Mouse (Mus musculus): ENCODE measurements around the gene Tjp2. TPM values are rescaled to one million over a fixed set of nuclear protein-coding genes. Genes with fewer than 3 reads are reported as not detected.

Tjp2 gene
- polyA plus RNA-seq, 2 experiments, result 12.1 to 14.9 TPM

GRCm38 (mm10) chr19:24075927-24076326 is 148.9 kb downstream of the Tjp2 start:
- WGBS, result 62% methylated on average over 8 of the region's 8 CpGs
- Histone ChIP-seq H3K27me3 (ENCODE audit: control insufficient read depth, insufficient read depth, low read length) (no peaks in the 10 kb centered on the region), H3K36me3 (ENCODE audit: control insufficient read depth, insufficient read depth, low read length) (no peaks in the 10 kb centered on the region)

DNA sequence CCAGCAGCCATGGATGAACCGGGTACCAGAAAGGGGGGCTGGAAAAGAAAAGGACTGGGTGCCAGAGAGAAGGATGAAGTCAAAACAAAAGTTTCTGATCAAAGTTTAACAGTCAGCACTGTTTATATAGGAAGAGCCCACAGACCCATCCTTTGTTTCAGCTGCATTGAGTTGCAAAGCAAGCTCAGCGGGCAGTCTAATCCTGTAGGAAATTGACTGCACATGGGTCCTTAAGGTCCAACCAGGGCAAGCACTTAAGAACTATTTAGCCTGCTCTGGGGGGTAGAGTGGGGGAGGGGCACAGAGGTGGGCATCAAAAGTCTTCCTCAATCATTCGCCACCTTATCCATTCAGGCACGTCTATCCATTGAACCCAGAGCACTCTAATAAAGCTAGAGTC is 151.7 kb downstream of the Tjp2 start:
- DNase-seq (ENCODE audit: low spot score) (no peak), ATAC-seq (ENCODE audit: low FRiP score, low read depth) (no peak)
- no peaks in the 10 kb centered on the region for H3K4me1 ChIP-seq (ENCODE audit: control insufficient read depth, insufficient read depth, low read length)
- WGBS, result 74% methylated on average over 4 of the region's 4 CpGs
- no peaks in the 10 kb centered on the region for H3K9me3 ChIP-seq (ENCODE audit: control insufficient read depth, low read length)
- H3K4me2 ChIP-seq (replicated peaks; ENCODE audit: low read depth, low read length, severe bottlenecking), result no peak overlapping the region
- H3K27me3 ChIP-seq (ENCODE audit: control insufficient read depth, insufficient read depth, low read length), result no peaks in the 10 kb centered on the region
- H3K9ac ChIP-seq (ENCODE audit: low read depth, low read length, severe bottlenecking), result no peak overlapping the region
- H3K36me3 ChIP-seq (ENCODE audit: control insufficient read depth, insufficient read depth, low read length), result no peaks in the 10 kb centered on the region
- H3K27ac ChIP-seq (replicated peaks; ENCODE audit: low read depth, low read length), result no peak overlapping the region
- no peak for TF ChIP-seq POLR2A (IDR thresholded peaks at IDR 0.05; ENCODE audit: borderline replicate concordance, extremely low read depth, insufficient read depth, insufficient read length)
- H3K4me3 ChIP-seq (replicated peaks; ENCODE audit: low read length), result no peak overlapping the region

More at GRCm38 (mm10) chr19:24075927-24076326, 148.9 kb downstream of the Tjp2 start:
- no peak for TF ChIP-seq POLR2A (IDR thresholded peaks at IDR 0.05; ENCODE audit: borderline replicate concordance, extremely low read depth, insufficient read depth, insufficient read length)
- no peak overlapping the region for H3K4me2 ChIP-seq (replicated peaks; ENCODE audit: low read depth, low read length, severe bottlenecking)
- peak; percentile 72 for DNase-seq (ENCODE audit: low spot score)
- H3K27ac ChIP-seq (replicated peaks; ENCODE audit: low read depth, low read length), result no peak overlapping the region
- no peaks in the 10 kb centered on the region for H3K9me3 ChIP-seq (ENCODE audit: control insufficient read depth, low read length)
- H3K4me1 ChIP-seq (ENCODE audit: control insufficient read depth, insufficient read depth, low read length), result no peaks in the 10 kb centered on the region
- no peak overlapping the region for H3K4me3 ChIP-seq (replicated peaks; ENCODE audit: low read length)
- ATAC-seq (ENCODE audit: low FRiP score, low read depth), result peak; percentile 47; the same call in 1 of the 2 replicates
- H3K9ac ChIP-seq (ENCODE audit: low read depth, low read length, severe bottlenecking), result no peak overlapping the region

DNA sequence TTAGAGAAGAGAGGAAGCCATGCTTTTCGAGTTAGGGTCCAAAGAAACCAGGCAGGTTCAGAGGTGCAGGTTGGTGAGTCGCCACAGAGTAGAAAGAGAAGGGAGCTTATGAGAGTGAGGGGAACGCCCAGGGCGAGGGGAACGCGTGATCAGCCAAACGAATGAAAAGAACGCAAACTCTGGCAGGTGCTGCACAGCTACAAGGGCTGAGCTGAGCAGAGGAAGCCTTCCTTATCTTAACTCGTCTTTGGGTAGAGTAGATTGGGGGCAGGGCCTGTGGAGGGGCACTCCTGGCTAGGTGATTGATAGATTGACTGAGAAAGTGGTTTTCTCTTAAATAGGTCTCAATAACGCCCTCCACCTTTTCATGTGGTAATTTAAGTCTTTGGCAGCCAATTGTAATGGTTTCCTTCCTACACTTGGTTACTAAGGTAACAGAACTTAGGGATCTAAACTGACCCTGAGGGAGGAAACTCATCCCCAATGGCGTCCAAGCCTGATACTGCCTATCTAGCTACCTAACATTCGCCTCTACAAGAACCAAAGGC is 160.4 kb downstream of the Tjp2 start:
- no peak overlapping the region for H3K4me3 ChIP-seq (replicated peaks; ENCODE audit: low read length)
- DNase-seq (ENCODE audit: low spot score) (no peak), ATAC-seq (ENCODE audit: low FRiP score, low read depth) (no peak)
- TF ChIP-seq POLR2A (IDR thresholded peaks at IDR 0.05; ENCODE audit: borderline replicate concordance, extremely low read depth, insufficient read depth, insufficient read length), result no peak
- H3K9ac ChIP-seq (ENCODE audit: low read depth, low read length, severe bottlenecking), result no peak overlapping the region
- WGBS, result 43% methylated on average over 12 of the region's 12 CpGs
- no peaks in the 10 kb centered on the region for H3K4me1 ChIP-seq (ENCODE audit: control insufficient read depth, insufficient read depth, low read length)
- no peak overlapping the region for H3K4me2 ChIP-seq (replicated peaks; ENCODE audit: low read depth, low read length, severe bottlenecking)
- no peaks in the 10 kb centered on the region for H3K9me3 ChIP-seq (ENCODE audit: control insufficient read depth, low read length)
- no peaks in the 10 kb centered on the region for H3K36me3 ChIP-seq (ENCODE audit: control insufficient read depth, insufficient read depth, low read length)
- no peak overlapping the region for H3K27ac ChIP-seq (replicated peaks; ENCODE audit: low read depth, low read length)
- H3K27me3 ChIP-seq (ENCODE audit: control insufficient read depth, insufficient read depth, low read length), result no peaks in the 10 kb centered on the region

DNA sequence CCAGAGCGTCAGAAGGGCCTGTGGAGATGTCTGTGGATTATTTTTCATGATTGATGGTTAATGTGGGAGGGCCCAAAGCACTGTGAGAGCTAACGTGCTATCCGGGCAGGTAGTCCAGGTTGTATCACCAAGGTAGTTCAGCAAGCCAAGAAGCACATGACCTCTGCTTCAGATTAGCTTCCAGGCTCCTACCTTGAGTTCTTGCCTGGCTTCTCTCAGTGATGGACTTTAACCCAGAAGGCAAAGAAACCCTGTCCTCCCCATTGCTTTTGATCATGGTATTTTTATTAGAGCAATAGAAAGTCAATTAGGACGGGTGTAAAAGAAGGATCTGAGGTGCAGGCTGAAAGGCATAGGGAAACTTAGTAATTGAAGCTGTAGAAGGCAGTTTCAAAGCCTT is 161.2 kb downstream of the Tjp2 start:
- no peak overlapping the region for H3K4me3 ChIP-seq (replicated peaks; ENCODE audit: low read length)
- no peaks in the 10 kb centered on the region for H3K9me3 ChIP-seq (ENCODE audit: control insufficient read depth, low read length)
- 48% methylated on average over 4 of the region's 4 CpGs for WGBS
- no peaks in the 10 kb centered on the region for H3K36me3 ChIP-seq (ENCODE audit: control insufficient read depth, insufficient read depth, low read length)
- H3K27ac ChIP-seq (replicated peaks; ENCODE audit: low read depth, low read length), result no peak overlapping the region
- no peak for ATAC-seq (ENCODE audit: low FRiP score, low read depth)
- no peak for TF ChIP-seq POLR2A (IDR thresholded peaks at IDR 0.05; ENCODE audit: borderline replicate concordance, extremely low read depth, insufficient read depth, insufficient read length)
- DNase-seq (ENCODE audit: low spot score), result no peak
- no peak overlapping the region for H3K4me2 ChIP-seq (replicated peaks; ENCODE audit: low read depth, low read length, severe bottlenecking)
- no peaks in the 10 kb centered on the region for H3K4me1 ChIP-seq (ENCODE audit: control insufficient read depth, insufficient read depth, low read length)
- H3K9ac ChIP-seq (ENCODE audit: low read depth, low read length, severe bottlenecking), result no peak overlapping the region
- no peaks in the 10 kb centered on the region for H3K27me3 ChIP-seq (ENCODE audit: control insufficient read depth, insufficient read depth, low read length)

DNA sequence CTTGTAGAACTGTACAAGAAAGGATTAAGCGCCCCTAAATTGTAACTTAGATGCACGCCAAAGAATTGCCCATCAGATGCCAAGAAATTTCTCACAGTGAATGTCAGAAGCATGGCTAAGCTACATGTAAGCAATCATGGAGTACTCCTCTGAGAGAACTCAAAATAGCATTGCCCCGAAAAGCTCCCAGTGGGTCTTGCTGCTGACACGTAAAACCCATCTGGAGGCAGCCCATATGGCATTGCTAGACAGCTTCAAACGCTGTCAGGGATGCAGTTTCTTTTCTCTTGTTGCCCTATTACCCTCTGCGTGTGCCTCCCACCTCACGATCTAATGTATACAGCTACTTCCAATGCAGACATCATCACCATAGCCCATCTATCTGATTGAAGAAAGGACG is 166.0 kb downstream of the Tjp2 start:
- no peak overlapping the region for H3K27ac ChIP-seq (replicated peaks; ENCODE audit: low read depth, low read length)
- no peaks in the 10 kb centered on the region for H3K27me3 ChIP-seq (ENCODE audit: control insufficient read depth, insufficient read depth, low read length)
- no peak for DNase-seq (ENCODE audit: low spot score)
- peaks cover 6% of the 10 kb centered on the region for H3K4me1 ChIP-seq (ENCODE audit: control insufficient read depth, insufficient read depth, low read length)
- no peaks in the 10 kb centered on the region for H3K9me3 ChIP-seq (ENCODE audit: control insufficient read depth, low read length)
- no peak for TF ChIP-seq POLR2A (IDR thresholded peaks at IDR 0.05; ENCODE audit: borderline replicate concordance, extremely low read depth, insufficient read depth, insufficient read length)
- H3K4me2 ChIP-seq (replicated peaks; ENCODE audit: low read depth, low read length, severe bottlenecking), result no peak overlapping the region
- no peak for ATAC-seq (ENCODE audit: low FRiP score, low read depth)
- no peak overlapping the region for H3K4me3 ChIP-seq (replicated peaks; ENCODE audit: low read length)
- 64% methylated on average over 8 of the region's 8 CpGs for WGBS
- no peak overlapping the region for H3K9ac ChIP-seq (ENCODE audit: low read depth, low read length, severe bottlenecking)
- H3K36me3 ChIP-seq (ENCODE audit: control insufficient read depth, insufficient read depth, low read length), result no peaks in the 10 kb centered on the region

GRCm38 (mm10) chr19:24058021-24058420 is 166.8 kb downstream of the Tjp2 start:
- 71% methylated on average over 5 of the region's 5 CpGs for WGBS
- H3K9ac ChIP-seq (ENCODE audit: low read depth, low read length, severe bottlenecking), result no peak overlapping the region
- H3K36me3 ChIP-seq (ENCODE audit: control insufficient read depth, insufficient read depth, low read length), result no peaks in the 10 kb centered on the region
- H3K4me1 ChIP-seq (ENCODE audit: control insufficient read depth, insufficient read depth, low read length), result peaks cover 6% of the 10 kb centered on the region
- ATAC-seq (ENCODE audit: low FRiP score, low read depth) (no peak), DNase-seq (ENCODE audit: low spot score) (no peak)
- H3K9me3 ChIP-seq (ENCODE audit: control insufficient read depth, low read length), result no peaks in the 10 kb centered on the region
- no peak overlapping the region for H3K27ac ChIP-seq (replicated peaks; ENCODE audit: low read depth, low read length)
- H3K4me3 ChIP-seq (replicated peaks; ENCODE audit: low read length), result no peak overlapping the region
- H3K4me2 ChIP-seq (replicated peaks; ENCODE audit: low read depth, low read length, severe bottlenecking), result no peak overlapping the region
- H3K27me3 ChIP-seq (ENCODE audit: control insufficient read depth, insufficient read depth, low read length), result no peaks in the 10 kb centered on the region
- no peak for TF ChIP-seq POLR2A (IDR thresholded peaks at IDR 0.05; ENCODE audit: borderline replicate concordance, extremely low read depth, insufficient read depth, insufficient read length)

All from limb, embryonic 14.5 days (tissue).